Mouse (Mus musculus): ENCODE data around the gene Cyp11a1.

The Cyp11a1 gene

DNA sequence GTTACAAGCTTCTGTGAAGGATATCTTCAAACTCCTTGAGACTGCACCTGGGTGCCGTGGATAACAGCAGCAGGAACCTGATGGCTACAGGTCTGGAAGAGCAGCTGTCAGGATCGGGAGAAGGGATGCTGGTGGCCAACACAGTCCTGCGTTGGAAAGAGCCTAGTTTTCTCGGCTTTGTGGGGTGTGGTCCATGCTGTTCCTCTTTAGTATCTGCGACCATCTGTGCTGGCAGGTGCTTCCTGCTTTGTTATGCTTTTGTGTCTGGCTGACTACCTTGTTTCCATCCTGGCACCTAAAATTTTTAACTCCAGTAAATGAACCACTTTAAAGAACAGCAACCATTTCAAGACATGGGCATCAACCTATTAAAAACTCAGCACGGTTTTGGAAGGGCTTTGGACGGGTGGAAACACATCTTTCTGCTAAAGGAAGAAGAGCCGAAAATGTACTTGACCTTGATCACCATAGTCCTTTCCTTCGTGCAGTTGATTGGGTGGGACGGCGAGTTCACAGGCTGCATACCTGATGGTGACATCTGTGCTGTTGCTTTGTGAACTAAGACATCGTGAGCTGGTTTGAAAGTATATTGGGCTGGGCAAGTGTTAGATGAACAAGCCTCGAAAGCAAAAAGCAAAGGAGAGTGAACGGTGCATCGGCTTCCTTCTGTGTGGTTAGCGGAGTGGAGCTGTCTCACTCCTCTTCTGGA, at the start of gene Cyp11a1:
Cyp11a1 (plus strand) TSS at position 659 of the 709 bp plus-strand sequence.
- DNase-seq (ENCODE audit: low spot score), result no peak

- DNase-seq (ENCODE audit: low spot score), result no peak
Measured at GRCm38 (mm10) chr9:57956838-57957236, 49.4 kb upstream of the Cyp11a1 start.

- no peak for DNase-seq (ENCODE audit: low spot score)
Measured at GRCm38 (mm10) chr9:57958615-57959014, 47.6 kb upstream of the Cyp11a1 start.

DNA sequence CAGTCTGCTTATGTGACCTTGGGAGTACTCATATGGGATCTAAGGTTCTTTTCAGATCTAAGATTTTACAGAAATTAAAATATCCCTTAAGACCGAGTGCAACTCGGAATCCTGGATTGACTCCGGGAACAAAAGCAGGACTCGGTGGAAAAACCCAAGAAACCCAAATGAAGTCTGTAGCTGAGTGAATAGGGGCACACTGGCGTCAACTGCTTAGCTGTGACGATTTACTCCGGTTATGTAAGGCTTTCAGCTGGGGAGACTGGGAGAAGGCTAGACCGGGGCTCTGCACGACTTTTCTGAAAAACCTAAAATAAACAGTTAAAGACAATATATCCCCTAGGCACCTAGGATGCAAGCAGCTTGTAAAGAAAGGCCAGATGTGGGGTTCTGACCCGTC, 46.8 kb upstream of the Cyp11a1 start:
- no peak for DNase-seq (ENCODE audit: low spot score)

GRCm38 (mm10) chr9:57959886-57960866, 46.0 kb upstream of the Cyp11a1 start:
- DNase-seq (ENCODE audit: low spot score), result no peak

DNA sequence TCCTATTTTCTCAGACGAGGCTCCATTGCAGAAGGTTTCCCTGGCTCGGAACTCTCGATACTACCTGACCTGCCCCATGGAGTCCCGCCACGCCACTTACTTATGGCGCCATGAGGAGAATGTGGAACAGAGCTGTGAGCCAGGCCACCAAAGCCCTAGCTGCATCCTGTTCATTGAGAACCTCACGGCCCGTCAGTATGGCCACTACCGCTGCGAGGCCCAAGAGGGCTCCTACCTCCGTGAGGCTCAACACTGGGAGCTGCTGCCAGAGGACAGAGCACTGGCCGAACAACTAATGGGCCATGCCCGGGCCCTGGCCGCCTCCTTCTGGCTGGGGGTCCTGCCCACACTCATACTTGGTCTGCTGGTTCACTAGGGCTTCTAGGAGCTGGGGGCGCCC, 45.0 kb upstream of the Cyp11a1 start:
- DNase-seq (ENCODE audit: low spot score), result no peak

DNA sequence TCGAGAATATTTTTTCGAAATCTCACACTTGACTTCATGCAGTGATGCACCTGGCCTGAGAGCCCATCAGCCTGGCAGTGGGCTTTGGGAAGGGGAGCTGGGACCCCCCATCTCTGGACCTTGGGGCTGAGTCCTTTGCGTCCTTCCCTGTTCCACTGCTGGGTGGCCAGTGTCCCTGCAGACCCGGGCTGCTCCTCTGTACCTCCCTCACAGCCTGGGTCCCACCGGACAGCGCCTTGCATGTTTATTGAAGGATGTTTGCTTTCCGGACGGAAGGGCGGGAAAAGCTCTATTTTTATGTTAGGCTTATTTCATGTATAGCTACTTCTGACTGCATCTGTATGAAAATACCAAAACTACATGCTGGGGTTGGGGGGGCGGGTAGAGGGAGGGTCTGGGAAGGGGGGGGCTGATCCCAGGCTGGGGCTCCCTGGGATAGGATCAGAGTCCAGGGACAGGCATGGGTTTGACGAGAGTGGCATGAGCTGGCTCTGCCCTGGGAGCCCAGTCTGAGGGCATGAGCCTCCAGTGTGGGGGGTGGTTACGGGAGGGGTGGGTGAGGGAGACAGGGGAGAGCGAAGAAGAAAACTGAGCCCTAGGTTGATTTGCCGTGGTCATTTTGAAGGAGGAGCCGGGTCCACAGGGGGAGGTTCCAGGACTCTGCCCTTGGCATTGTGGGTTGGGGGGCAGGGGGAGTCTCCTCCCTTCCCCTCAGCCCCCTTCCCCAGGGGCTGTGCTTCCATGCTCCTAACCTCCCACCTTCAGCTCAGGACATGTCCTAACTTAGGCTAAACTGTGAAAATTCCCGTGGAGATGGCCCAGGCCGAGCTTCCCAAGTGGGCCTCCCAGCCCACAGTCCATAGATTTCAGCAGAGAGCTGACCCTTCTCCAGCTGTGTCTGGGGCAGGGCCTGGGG, 44.1 kb upstream of the Cyp11a1 start:
- no peak for DNase-seq (ENCODE audit: low spot score)

GRCm38 (mm10) chr9:57963249-57963997, 42.8 kb upstream of the Cyp11a1 start:
- no peak for DNase-seq (ENCODE audit: low spot score)

DNA sequence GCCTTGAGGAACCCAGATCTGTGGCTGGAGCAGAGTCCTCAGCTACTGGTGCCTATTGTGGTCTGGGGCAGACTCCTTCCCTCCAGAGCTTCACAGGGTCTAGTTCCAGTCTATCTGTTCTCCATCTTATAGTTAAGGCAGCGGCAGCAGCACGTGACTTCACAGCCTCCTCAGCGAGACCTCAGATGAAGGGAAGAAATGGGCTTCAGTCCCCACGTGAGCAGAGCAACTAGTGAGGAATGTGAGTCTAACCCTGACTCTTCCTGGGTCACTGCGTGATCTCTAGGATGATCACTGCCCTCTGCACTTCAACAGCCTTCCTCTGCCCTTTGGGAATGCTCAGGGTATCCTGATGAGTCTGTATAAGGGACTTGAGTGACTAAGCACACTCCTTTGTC, 42.2 kb upstream of the Cyp11a1 start:
- no peak for DNase-seq (ENCODE audit: low spot score)

DNA sequence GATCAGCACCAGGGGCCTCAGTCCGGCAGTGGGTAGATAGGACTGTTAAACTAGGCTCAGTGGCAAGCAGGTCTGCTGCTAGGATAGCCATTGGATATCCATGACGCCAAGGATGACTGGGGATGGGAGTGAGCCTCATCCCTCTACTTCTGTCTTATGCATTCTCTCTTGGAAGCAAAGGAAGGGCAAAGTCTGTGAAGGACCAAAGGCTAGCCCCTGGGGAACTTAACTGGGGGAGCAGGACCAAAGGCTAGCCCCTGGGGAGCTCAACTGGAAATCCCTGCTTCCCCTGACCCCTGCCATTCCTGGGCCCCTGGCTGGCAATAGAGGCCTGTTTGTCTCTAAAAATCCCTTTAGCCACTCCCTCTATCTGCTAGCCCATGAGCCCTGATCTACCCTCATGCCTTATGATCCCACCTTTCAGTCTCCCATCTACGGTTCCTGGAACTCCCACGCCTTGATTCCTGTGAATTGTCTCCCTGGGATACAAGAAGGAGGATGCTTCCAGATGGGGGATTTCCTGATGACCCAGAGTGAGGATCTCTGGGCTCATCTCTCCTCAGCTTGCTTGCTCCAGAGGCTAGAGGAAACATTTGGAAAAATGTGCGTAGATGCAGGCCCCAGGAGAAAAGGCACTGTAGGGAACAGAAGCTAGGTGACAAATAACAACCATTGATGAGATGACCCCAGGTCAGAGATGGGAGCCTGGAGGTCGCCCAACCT, 41.5 kb upstream of the Cyp11a1 start:
- DNase-seq (ENCODE audit: low spot score), result no peak

DNA sequence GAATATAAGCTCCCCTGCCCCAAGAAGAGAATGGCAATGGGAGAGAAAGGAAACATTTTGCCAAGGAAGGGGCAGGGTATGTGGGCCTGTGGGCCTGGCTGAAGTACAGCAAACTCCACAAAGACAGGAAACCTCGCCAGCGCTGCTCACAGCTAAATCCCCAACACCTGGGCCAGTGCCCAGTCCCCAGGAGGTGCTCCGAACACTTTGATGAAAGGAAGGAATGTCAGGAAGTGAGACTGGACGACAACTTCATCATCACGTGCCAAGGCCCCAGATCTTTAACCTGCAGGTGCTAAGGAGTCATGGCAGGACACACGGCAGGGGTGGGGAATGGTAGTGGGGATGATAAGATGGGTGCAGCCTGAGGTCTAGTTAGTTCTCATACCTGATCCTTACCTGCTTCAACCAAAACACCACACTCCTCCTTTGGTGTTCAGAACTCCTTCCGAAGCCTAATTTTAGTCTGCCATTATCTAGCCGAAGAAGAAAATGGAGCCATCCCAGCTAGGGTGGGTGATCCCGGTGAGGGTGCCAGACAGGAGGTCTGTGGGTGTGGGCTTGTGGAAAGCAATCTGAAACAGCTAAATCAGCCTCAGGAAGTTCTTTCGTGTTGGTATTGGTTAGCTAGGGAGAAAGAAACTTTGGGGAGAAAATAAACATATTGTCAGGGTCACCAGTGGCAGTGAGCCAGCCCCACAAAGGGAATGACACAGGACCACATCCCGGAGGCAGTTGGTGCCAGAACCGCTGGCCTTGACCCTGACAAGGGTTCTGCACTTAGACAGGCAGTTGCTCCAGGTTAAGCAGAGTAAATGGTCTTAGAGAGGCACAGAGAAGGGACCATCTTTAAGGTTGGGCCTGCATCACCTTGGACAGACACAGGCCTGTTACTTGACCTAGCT, 40.7 kb upstream of the Cyp11a1 start:
- no peak for DNase-seq (ENCODE audit: low spot score)

DNA sequence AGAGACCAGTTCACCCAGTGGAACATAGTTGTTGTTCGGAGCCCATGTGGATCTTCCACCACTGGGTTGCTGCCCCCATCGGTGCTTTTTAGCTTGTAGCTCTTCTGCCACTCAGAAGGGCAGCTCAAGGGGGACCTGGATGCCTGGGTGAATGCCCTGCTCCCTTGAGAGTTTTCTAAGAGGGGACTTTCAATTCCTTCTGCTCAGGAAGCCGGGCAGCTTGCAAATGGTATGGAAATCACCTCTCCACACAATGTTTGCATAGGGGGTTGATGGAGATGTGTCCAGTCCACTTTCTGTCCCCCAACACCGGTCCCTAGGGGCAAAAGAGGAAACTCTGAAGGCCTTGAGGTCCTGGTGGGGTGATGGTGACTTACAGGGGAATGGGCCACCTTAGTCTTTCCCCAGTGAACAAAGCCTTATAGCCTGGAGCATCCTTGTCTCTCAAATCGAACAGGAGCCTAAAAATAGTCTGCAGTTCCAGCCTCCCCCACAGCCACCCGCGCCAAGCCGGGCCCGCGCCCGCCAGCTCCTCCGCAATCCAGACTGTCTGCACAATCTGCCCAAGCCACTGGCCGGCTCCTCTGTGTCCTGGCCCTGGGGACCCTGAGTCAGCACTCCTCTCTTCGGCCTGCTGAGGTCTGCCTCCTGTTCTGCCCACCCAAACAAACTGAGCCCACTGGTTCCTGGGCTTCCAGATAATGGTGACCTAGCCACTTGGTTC, 38.8 kb upstream of the Cyp11a1 start:
- no peak for DNase-seq (ENCODE audit: low spot score)

DNA sequence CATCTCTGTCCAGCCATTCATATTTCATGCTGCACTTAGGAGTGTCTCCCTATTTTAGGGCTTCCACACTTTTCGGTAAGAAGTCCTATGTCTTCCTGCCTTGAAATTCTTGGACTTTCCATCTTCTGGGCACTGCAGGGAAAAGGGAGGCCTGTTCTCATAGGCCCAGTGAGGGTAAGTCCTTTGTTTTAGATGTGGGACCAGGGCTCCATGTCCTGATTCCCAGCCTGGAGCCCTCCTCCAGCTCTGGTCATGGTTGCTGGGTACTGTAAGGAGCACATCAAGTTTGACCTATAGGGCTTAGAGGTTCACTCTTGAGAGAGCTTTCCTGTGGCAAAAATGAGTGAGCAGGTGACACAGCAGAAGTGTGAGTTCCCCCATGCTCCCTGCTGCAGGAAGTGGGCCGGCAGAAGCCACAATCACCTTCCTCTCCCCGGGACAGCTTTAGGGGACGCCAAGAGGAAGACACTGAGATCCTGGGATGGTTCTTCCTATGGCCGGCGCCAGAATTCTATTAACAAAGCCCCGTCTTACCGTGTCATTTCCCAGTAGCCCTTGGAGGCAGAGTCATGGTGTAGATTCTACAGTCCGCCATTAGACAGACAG, 37.9 kb upstream of the Cyp11a1 start:
- DNase-seq (ENCODE audit: low spot score), result no peak

DNA sequence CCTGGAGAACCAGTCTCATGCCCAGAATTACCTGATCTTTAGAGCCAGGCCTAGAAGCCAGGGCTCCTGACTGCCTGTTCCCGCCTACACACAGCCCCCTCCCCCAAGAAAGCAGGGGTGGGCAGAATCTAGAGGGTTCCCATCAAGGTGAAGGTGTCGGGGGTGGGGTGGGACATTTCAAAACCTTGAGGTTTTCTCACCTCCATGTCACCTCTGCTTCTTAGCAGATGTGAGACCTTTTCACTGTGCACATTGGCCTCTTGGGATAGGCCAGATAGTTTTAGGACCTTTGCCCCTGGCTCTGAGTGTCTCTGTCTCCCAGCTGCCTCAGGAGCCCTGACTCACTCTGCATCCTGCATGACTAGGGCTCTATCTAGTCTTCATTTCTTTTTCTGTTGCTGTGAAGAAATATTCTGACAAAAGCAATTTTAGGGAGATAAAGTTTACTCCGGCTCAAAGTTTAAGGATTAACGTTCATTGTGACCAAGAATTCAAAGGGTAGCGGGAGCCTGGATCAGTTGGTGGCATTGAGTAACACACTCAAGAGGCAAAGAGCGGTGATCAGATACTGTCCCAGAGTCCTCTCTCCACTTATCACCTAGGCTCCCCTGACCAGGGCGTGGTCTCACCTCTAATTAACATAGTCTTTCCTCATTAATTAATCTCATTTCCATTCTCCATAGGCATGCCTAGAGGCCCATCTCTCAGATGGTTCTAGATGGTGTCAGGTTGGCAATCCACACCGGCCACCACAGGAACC, 37.2 kb upstream of the Cyp11a1 start:
- no peak for DNase-seq (ENCODE audit: low spot score)

DNA sequence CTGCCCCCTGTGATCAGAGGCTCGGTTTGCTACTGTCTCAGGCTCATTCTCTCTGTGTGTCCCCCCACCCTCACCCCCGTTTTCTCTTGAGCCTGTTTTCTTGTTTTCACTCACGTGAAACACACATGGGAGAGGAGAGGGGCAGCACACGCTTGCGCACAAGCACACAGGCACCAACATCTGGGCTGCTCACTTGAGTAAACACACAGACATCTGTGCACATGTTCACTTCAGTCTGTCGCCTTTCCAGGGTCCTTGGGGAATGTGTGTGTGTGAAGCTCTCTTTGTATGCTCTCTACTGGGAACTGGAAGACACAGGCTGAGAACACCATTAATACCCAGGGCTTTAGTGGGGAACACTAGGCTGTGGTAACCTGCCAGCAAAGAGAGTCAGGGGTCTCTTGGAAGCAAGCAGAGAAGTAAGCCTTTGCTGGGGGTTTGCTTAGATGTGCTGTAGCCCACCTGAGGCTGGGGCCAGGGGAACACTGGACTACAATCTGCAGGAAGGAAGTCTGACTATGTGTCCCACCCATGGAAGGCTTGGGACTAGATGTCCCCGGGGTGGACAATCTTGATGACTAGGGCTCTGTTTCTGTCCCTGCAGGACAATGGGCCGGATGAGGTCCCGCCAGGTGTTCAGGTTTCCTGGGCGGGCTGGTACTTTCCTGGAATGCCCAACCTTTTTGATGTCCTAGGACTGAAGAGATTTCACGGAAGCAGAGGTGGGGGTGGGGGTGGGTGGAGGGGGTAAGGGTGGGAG, 36.3 kb upstream of the Cyp11a1 start:
- DNase-seq (ENCODE audit: low spot score), result no peak

GRCm38 (mm10) chr9:57971413-57971812, 34.8 kb upstream of the Cyp11a1 start:
- DNase-seq (ENCODE audit: low spot score), result no peak

DNA sequence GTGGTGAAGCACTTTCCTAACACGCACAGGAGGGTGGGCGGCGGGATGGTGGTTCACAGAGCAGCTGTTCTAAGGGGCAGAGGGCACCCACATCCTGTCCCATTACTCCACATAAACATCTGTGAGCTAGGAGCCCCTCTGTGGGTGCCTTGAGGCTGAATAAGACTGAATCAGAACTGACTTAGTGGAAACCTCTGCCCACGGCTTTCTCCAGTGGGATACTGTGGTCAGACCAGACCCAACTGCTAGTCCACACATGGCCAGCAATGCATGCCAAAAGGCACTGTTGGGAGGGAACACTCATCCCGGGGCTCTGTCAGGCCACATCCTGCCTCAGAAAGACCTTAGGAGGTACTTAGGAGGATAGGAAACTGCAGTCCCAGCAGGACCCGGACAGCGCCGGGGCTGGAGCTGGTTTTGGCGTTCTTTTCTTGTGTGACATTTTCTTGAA, 34.0 kb upstream of the Cyp11a1 start:
- no peak for DNase-seq (ENCODE audit: low spot score)

Data from MN1 (cell line).